Mouse (Mus musculus) liver, postnatal 0 days (tissue): ENCODE measurements around the gene Sh3bp2. TPM values are rescaled to one million over a fixed set of nuclear protein-coding genes. Genes with fewer than 3 reads are reported as not detected.
"Not testable (repeated sequence)": the region's sequence is repeated elsewhere in the genome, so short reads cannot be mapped to it uniquely, and the experiment has no call there.

Source experiments
- ATAC-seq: fragments of 200-750 bp; cut with Nextera tagmentation; 2 replicates; pipeline ENCODE4 v1.8.0; 2017; ENCODE audit warnings: mild to moderate bottlenecking, moderate library complexity
- DNase-seq: peaks from one replicate; pipeline ENCODE4 v3.0.0-alpha.2; 2016
- H3K27ac ChIP-seq: fragments of 300-500 bp; sonication (generic); 2 replicates; pipeline ENCODE4 v1.5.1; 2014; ENCODE audit warnings: antibody characterized with exemption, moderate library complexity, mild to moderate bottlenecking, low read depth
- H3K27me3 ChIP-seq: fragments of 300-500 bp; sonication (generic); 2 replicates; pipeline ENCODE4 v1.6.1; 2014; ENCODE audit warnings: low read length, control low read depth, mixed read lengths; ENCODE audit not compliant: insufficient read depth
- H3K36me3 ChIP-seq: fragments of 300-500 bp; sonication (generic); replicated peaks from 2 replicates; pipeline ENCODE4 v1.6.1; 2014; ENCODE audit warnings: mild to moderate bottlenecking, control low read depth, low read length, moderate library complexity, mixed read lengths; ENCODE audit not compliant: insufficient read depth
- H3K4me1 ChIP-seq: fragments of 300-500 bp; sonication (generic); 2 replicates; pipeline ENCODE4 v1.6.1; 2014; ENCODE audit warnings: antibody characterized with exemption, mild to moderate bottlenecking, control low read depth; ENCODE audit not compliant: insufficient read depth
- H3K4me2 ChIP-seq: fragments of 300-500 bp; sonication (generic); 2 replicates; pipeline ENCODE4 v1.6.1; 2014; ENCODE audit warnings: low read depth, mild to moderate bottlenecking, low read length, moderate library complexity, mixed read lengths
- H3K4me3 ChIP-seq: fragments of 300-500 bp; sonication (generic); 2 replicates; pipeline ENCODE4 v1.5.1; 2014; ENCODE audit warnings: low read depth, low read length
- H3K9ac ChIP-seq: fragments of 300-500 bp; sonication (generic); replicated peaks from 2 replicates; pipeline ENCODE4 v1.6.1; 2014; ENCODE audit warnings: mild to moderate bottlenecking, moderate library complexity
- H3K9me3 ChIP-seq: fragments of 300-500 bp; sonication (generic); 2 replicates; pipeline ENCODE4 v1.6.1; 2016; ENCODE audit warnings: mild to moderate bottlenecking, control low read depth, low read length, mixed read lengths
- CTCF ChIP-seq: sonication (generic); IDR thresholded peaks from 2 replicates; pipeline ENCODE4 v1.5.1; 2016; ENCODE audit warnings: antibody characterized with exemption, low read depth
- EP300 ChIP-seq: IDR thresholded peaks from 2 replicates; pipeline ENCODE4 v1.6.1; 2016; ENCODE audit warnings: antibody characterized with exemption, low read depth, mild to moderate bottlenecking
- WGBS: fragments of 180-500 bp; shearing (Covaris S2); extraction: QIAGEN DNeasy Blood & Tissue Kit; methylation state at CpG from one replicate; pipeline ENCODE4 v1.1.7; 2014; ENCODE audit not compliant: insufficient replicate concordance; 5-methylcytosine and 5-hydroxymethylcytosine counted together
- polyA plus RNA-seq: library from polyadenylated mRNA; unstranded; fragments of >200 nt; fragmentation: Nextera tagmentation; extraction: Ambion mirVana; gene quantifications from 2 replicates; pipeline ENCODE4 v1.2.1, GENCODE M21; 2015

Sh3bp2 gene
- polyA plus RNA-seq, 1 experiment from 2014 or later, result 7.7 TPM

GRCm38 (mm10) chr5:34579377-34579776 lies 53.7 kb downstream of the Sh3bp2 start:
- H3K9me3 ChIP-seq, result no peaks in the 10 kb centered on the region
- peaks cover 10% of the 10 kb centered on the region for H3K36me3 ChIP-seq
- DNase-seq, result no peak
- TF ChIP-seq EP300 (peak; percentile 54), CTCF (no peak)
- H3K27ac ChIP-seq, result no peak overlapping the region
- no peak overlapping the region for H3K9ac ChIP-seq
- H3K27me3 ChIP-seq, result no peaks in the 10 kb centered on the region
- ATAC-seq, result peak; percentile 14; the same call in 1 of the 2 replicates
- peaks cover 44% of the 10 kb centered on the region for H3K4me1 ChIP-seq
- no peak overlapping the region for H3K4me3 ChIP-seq
- no peak overlapping the region for H3K4me2 ChIP-seq
- 58% methylated on average over 3 of the region's 3 CpGs for WGBS

GRCm38 (mm10) chr5:34581671-34582313 lies 56.2 kb downstream of the Sh3bp2 start:
- Histone ChIP-seq H3K4me1 (peaks cover 28% of the 10 kb centered on the region), H3K27ac (peak overlapping the region; percentile 84), H3K4me2 (peak overlapping the region; percentile 65), H3K9ac (peak overlapping the region; percentile 5; the same call in 1 of the 2 replicates), H3K4me3 (0 out of 2 replicates have a peak overlapping the region, but pooled peaks have one; percentile 7)
- DNase-seq (peak; percentile 53), ATAC-seq (peak; percentile 91)
- TF ChIP-seq EP300, result 0 out of 2 replicates have a peak, but pooled peaks have one; percentile 38
- not testable (repeated sequence) for H3K27me3 ChIP-seq, H3K36me3 ChIP-seq, H3K9me3 ChIP-seq
- 41% methylated on average over 10 of the region's 10 CpGs for WGBS

- ATAC-seq (peak; percentile 76), DNase-seq (no peak)
- H3K9me3 ChIP-seq, result no peaks in the 10 kb centered on the region
- peak overlapping the region; percentile 5 for H3K9ac ChIP-seq
- peak overlapping the region; percentile 65 for H3K4me2 ChIP-seq
- H3K4me3 ChIP-seq, result 0 out of 2 replicates have a peak overlapping the region, but pooled peaks have one; percentile 7
- H3K27me3 ChIP-seq, result no peaks in the 10 kb centered on the region
- no peak for TF ChIP-seq CTCF
- TF ChIP-seq EP300, result no peak
- peaks cover 5% of the 10 kb centered on the region for H3K36me3 ChIP-seq
- peak overlapping the region; percentile 84 for H3K27ac ChIP-seq
- H3K4me1 ChIP-seq, result peaks cover 24% of the 10 kb centered on the region
- 31% methylated on average over 5 of the region's 5 CpGs for WGBS
Measured at GRCm38 (mm10) chr5:34582314-34582675, 56.7 kb downstream of the Sh3bp2 start.

- no peak overlapping the region for H3K27ac ChIP-seq
- H3K9me3 ChIP-seq, result no peaks in the 10 kb centered on the region
- TF ChIP-seq EP300 (no peak), CTCF (no peak)
- H3K36me3 ChIP-seq, result peaks cover 3% of the 10 kb centered on the region
- no peaks in the 10 kb centered on the region for H3K27me3 ChIP-seq
- ATAC-seq (no peak), DNase-seq (no peak)
- H3K4me2 ChIP-seq, result no peak overlapping the region
- WGBS, result 80% methylated on average over 5 of the region's 5 CpGs
- no peak overlapping the region for H3K9ac ChIP-seq
- no peak overlapping the region for H3K4me3 ChIP-seq
- H3K4me1 ChIP-seq, result peaks cover 24% of the 10 kb centered on the region
Measured at GRCm38 (mm10) chr5:34585216-34585615, 59.6 kb downstream of the Sh3bp2 start.

- ATAC-seq, result no peak
- no peak for TF ChIP-seq CTCF
- TF ChIP-seq EP300, result no peak
- H3K9ac ChIP-seq, result no peak overlapping the region
- H3K9me3 ChIP-seq, result no peaks in the 10 kb centered on the region
- H3K27me3 ChIP-seq, result no peaks in the 10 kb centered on the region
- no peak overlapping the region for H3K27ac ChIP-seq
- WGBS, result 88% methylated on average over 5 of the region's 5 CpGs
- H3K4me2 ChIP-seq, result no peak overlapping the region
- DNase-seq, result no peak
- H3K4me1 ChIP-seq, result peaks cover 16% of the 10 kb centered on the region
- no peak overlapping the region for H3K4me3 ChIP-seq
- peaks cover 3% of the 10 kb centered on the region for H3K36me3 ChIP-seq
Measured at GRCm38 (mm10) chr5:34587881-34588280, 62.2 kb downstream of the Sh3bp2 start.

- ATAC-seq (no peak), DNase-seq (no peak)
- Histone ChIP-seq H3K36me3 (peaks cover 4% of the 10 kb centered on the region), H3K9me3 (no peaks in the 10 kb centered on the region), H3K9ac (no peak overlapping the region), H3K4me2 (no peak overlapping the region), H3K4me1 (no peaks in the 10 kb centered on the region), H3K27ac (no peak overlapping the region), H3K27me3 (no peaks in the 10 kb centered on the region), H3K4me3 (no peak overlapping the region)
- WGBS, result 63% methylated on average over 5 of the region's 5 CpGs
- no peak for TF ChIP-seq EP300
- TF ChIP-seq CTCF, result no peak
Measured at GRCm38 (mm10) chr5:34590059-34590458, 64.4 kb downstream of the Sh3bp2 start.
